Mouse (Mus musculus) embryo, embryonic 10 days (tissue): ENCODE results near the gene Rad52.

Experiments
- DNase-seq: peaks from one replicate; pipeline ENCODE4 v3.0.0-alpha.2; 2015; ENCODE audit warnings: low spot score

The Rad52 gene

GRCm38 (mm10) chr6:119902204-119903080 is at the start of gene Rad52:
Gene Rad52, plus strand, starts transcription at chr6:119902698.
- DNase-seq, result peak; percentile 94

GRCm38 (mm10) chr6:119854156-119854555 is 48.3 kb upstream of the Rad52 start:
- peak; percentile 51 for DNase-seq

- no peak for DNase-seq
Observed at GRCm38 (mm10) chr6:119855471-119855870, 47.0 kb upstream of the Rad52 start.

GRCm38 (mm10) chr6:119860236-119860635 is 42.3 kb upstream of the Rad52 start:
- no peak for DNase-seq

- no peak for DNase-seq
Observed at GRCm38 (mm10) chr6:119861519-119861918, 41.0 kb upstream of the Rad52 start.

GRCm38 (mm10) chr6:119864341-119865034 is 38.0 kb upstream of the Rad52 start:
- no peak for DNase-seq

- DNase-seq, result no peak
Observed at GRCm38 (mm10) chr6:119883151-119883550, 19.3 kb upstream of the Rad52 start.

- no peak for DNase-seq
Observed at GRCm38 (mm10) chr6:119892711-119893110, 9.8 kb upstream of the Rad52 start.

GRCm38 (mm10) chr6:119903081-119903789 is 737 bp downstream of the Rad52 start:
- DNase-seq, result no peak

GRCm38 (mm10) chr6:119905461-119905860 is 3.0 kb downstream of the Rad52 start:
- no peak for DNase-seq

- DNase-seq, result no peak
Observed at GRCm38 (mm10) chr6:119912046-119912445, 9.5 kb downstream of the Rad52 start.

- DNase-seq, result no peak
Observed at GRCm38 (mm10) chr6:119915710-119916109, 13.2 kb downstream of the Rad52 start.

- no peak for DNase-seq
Observed at GRCm38 (mm10) chr6:119918561-119919181, 16.2 kb downstream of the Rad52 start.

- no peak for DNase-seq
Observed at GRCm38 (mm10) chr6:119922136-119922535, 19.6 kb downstream of the Rad52 start.

GRCm38 (mm10) chr6:119922544-119922943 is 20.0 kb downstream of the Rad52 start:
- no peak for DNase-seq

- DNase-seq, result peak; percentile 40
Observed at GRCm38 (mm10) chr6:119924235-119925005, 21.9 kb downstream of the Rad52 start.
